Mouse (Mus musculus): Measurements from ENCODE around the gene Trp53bp2.

- TF ChIP-seq CTCF (IDR thresholded peaks at IDR 0.05; ENCODE audit: borderline replicate concordance, control insufficient read depth, extremely low read depth, insufficient read depth, low read length, poor library complexity) (no peak), POLR2A (IDR thresholded peaks at IDR 0.05; ENCODE audit: control insufficient read depth, extremely low read depth, insufficient read depth, low read length, poor library complexity) (no peak)
Measured at GRCm38 (mm10) chr1:182494285-182495145, 85.5 kb downstream of the Trp53bp2 start.

Data from thymus, adult 2 months (tissue).